Mouse (Mus musculus): ENCODE measurements around the gene Fbln2. TPM values are rescaled to one million over a fixed set of nuclear protein-coding genes. Genes with fewer than 3 reads are reported as not detected.

The Fbln2 gene
- polyA plus RNA-seq, 1 experiment from 2014 or later, result 126 TPM

GRCm38 (mm10) chr6:91279477-91279876 is 67.2 kb downstream of the Fbln2 start:
- Histone ChIP-seq H3K9me3 (no peaks in the 10 kb centered on the region), H3K4me3 (replicated peaks) (no peak overlapping the region), H3K4me2 (no peak overlapping the region), H3K36me3 (no peaks in the 10 kb centered on the region), H3K4me1 (replicated peaks) (peaks cover 5% of the 10 kb centered on the region), H3K9ac (replicated peaks) (no peak overlapping the region), H3K27me3 (peaks cover 30% of the 10 kb centered on the region), H3K27ac (no peak overlapping the region)
- ATAC-seq (ENCODE audit: insufficient number of reproducible peaks, insufficient read depth, low FRiP score, low TSS enrichment, low read depth), result no peak
- 25% methylated on average over 4 of the region's 4 CpGs for WGBS

- Histone ChIP-seq H3K27ac (no peak overlapping the region), H3K36me3 (no peaks in the 10 kb centered on the region), H3K9me3 (no peaks in the 10 kb centered on the region), H3K4me3 (replicated peaks) (no peak overlapping the region), H3K27me3 (peaks cover 47% of the 10 kb centered on the region), H3K9ac (replicated peaks) (no peak overlapping the region), H3K4me2 (no peak overlapping the region), H3K4me1 (replicated peaks) (peaks cover 15% of the 10 kb centered on the region)
- WGBS, result 6% methylated on average over 6 of the region's 6 CpGs
- ATAC-seq (ENCODE audit: insufficient number of reproducible peaks, insufficient read depth, low FRiP score, low TSS enrichment, low read depth), result no peak
Observed at GRCm38 (mm10) chr6:91281206-91281605, 69.0 kb downstream of the Fbln2 start.

DNA sequence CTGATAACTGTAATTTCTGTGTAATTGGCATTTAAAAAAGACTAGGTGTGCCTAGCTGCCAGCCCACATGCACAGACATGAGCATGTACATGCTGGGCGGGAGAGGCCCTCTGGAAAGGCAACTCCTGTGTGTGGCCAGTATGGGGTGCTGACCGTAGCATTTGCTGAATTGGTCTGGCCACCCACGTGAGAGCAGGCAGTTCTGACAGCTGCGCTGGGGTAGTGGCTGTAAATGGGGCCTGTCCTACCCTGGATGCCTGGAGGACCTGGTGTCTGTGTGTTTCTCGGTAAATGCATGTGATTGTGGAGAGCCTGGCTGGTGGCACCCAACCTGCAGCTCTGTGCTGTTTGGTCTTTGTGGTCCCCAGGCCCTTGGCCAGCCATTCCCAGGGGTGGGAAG is 69.5 kb downstream of the Fbln2 start:
- H3K27ac ChIP-seq, result no peak overlapping the region
- peaks cover 52% of the 10 kb centered on the region for H3K27me3 ChIP-seq
- no peak overlapping the region for H3K4me3 ChIP-seq (replicated peaks)
- WGBS, result 37% methylated on average over 5 of the region's 5 CpGs
- no peaks in the 10 kb centered on the region for H3K9me3 ChIP-seq
- H3K4me1 ChIP-seq (replicated peaks), result peaks cover 18% of the 10 kb centered on the region
- ATAC-seq (ENCODE audit: insufficient number of reproducible peaks, insufficient read depth, low FRiP score, low TSS enrichment, low read depth), result no peak
- no peak overlapping the region for H3K4me2 ChIP-seq
- H3K9ac ChIP-seq (replicated peaks), result no peak overlapping the region
- H3K36me3 ChIP-seq, result no peaks in the 10 kb centered on the region

DNA sequence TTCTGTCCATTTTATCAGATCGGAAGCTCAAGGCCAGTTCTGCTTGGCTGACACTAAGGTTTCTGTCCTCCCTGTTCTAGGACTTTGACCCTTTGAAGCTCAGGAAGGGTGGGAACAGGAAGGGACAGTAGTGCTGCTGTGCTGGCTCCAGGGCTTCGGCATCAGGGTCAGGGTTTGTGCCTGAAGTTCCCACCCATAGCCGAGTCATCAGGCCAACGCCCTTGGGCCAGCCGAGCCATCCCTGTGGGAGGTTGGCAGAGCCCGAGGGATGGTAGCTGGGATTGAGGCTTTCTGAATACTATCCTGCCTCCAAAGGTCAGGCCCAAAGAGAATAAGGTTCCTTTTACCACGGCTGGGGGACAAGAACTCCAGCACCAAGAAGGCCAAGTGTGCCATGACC is 70.8 kb downstream of the Fbln2 start:
- Histone ChIP-seq H3K4me3 (replicated peaks) (no peak overlapping the region), H3K27ac (no peak overlapping the region), H3K9ac (replicated peaks) (no peak overlapping the region), H3K4me1 (replicated peaks) (peaks cover 18% of the 10 kb centered on the region), H3K9me3 (no peaks in the 10 kb centered on the region), H3K27me3 (peaks cover 65% of the 10 kb centered on the region), H3K4me2 (no peak overlapping the region), H3K36me3 (no peaks in the 10 kb centered on the region)
- ATAC-seq (ENCODE audit: insufficient number of reproducible peaks, insufficient read depth, low FRiP score, low TSS enrichment, low read depth), result no peak
- WGBS, result 67% methylated on average over 7 of the region's 7 CpGs

GRCm38 (mm10) chr6:91284521-91285449 is 72.5 kb downstream of the Fbln2 start:
- peak; percentile 27; the same call in 1 of the 2 replicates for ATAC-seq (ENCODE audit: insufficient number of reproducible peaks, insufficient read depth, low FRiP score, low TSS enrichment, low read depth)
- H3K4me3 ChIP-seq (replicated peaks), result peak overlapping the region; percentile 32
- H3K9ac ChIP-seq (replicated peaks), result peak overlapping the region; percentile 37; the same call in 1 of the 2 replicates
- 7% methylated on average over 35 of the region's 35 CpGs for WGBS
- peaks cover 82% of the 10 kb centered on the region for H3K27me3 ChIP-seq
- H3K4me1 ChIP-seq (replicated peaks), result peaks cover 18% of the 10 kb centered on the region
- H3K9me3 ChIP-seq, result no peaks in the 10 kb centered on the region
- peak overlapping the region; percentile 57 for H3K4me2 ChIP-seq
- no peaks in the 10 kb centered on the region for H3K36me3 ChIP-seq
- no peak overlapping the region for H3K27ac ChIP-seq

GRCm38 (mm10) chr6:91285450-91285790 is 73.2 kb downstream of the Fbln2 start:
- H3K27ac ChIP-seq, result no peak overlapping the region
- 0% methylated on average over 28 of the region's 28 CpGs for WGBS
- H3K27me3 ChIP-seq, result peaks cover 86% of the 10 kb centered on the region
- H3K9ac ChIP-seq (replicated peaks), result peak overlapping the region; percentile 37; the same call in 1 of the 2 replicates
- peaks cover 18% of the 10 kb centered on the region for H3K4me1 ChIP-seq (replicated peaks)
- peak; percentile 46; the same call in 1 of the 2 replicates for ATAC-seq (ENCODE audit: insufficient number of reproducible peaks, insufficient read depth, low FRiP score, low TSS enrichment, low read depth)
- H3K36me3 ChIP-seq, result no peaks in the 10 kb centered on the region
- H3K4me2 ChIP-seq, result peak overlapping the region; percentile 57
- H3K9me3 ChIP-seq, result no peaks in the 10 kb centered on the region
- H3K4me3 ChIP-seq (replicated peaks), result peak overlapping the region; percentile 32

DNA sequence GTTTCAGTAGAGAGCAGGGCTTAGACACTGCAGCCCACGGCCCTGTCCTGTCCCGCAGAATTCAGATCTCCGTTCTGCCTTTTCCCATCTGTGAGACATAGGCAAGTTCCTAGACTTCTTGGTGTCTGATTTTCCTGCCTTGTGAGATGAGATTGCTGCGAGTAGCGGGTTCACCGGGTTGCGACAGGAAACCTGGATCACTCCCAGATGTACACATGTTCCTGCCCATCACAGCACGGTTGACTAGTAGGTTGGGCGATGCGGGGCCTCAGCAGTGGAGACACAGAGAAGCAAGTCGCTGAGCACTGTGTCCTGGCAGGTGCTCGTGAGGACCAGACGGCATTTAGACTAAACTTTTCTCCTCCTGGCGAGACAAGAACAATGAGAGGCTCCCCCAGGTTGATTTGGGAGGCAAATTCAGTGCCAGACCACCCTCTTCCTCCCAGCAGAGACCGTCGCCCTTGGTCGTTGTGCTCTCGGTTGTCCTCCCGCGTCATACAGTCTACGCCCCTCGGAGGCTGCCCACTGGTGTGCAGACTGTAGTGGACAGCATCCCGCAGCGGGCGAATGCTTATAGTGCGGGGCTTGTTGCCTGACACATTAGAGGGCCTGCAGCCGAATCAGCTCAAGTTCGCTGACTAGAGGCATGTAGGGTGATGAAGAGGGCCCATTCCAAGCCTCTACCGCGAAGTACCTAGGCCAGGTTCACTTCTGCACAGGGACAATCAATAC is 73.7 kb downstream of the Fbln2 start:
- H3K27ac ChIP-seq, result no peak overlapping the region
- peaks cover 18% of the 10 kb centered on the region for H3K4me1 ChIP-seq (replicated peaks)
- WGBS, result 33% methylated on average over 30 of the region's 30 CpGs
- no peak overlapping the region for H3K9ac ChIP-seq (replicated peaks)
- no peaks in the 10 kb centered on the region for H3K9me3 ChIP-seq
- H3K36me3 ChIP-seq, result no peaks in the 10 kb centered on the region
- H3K4me3 ChIP-seq (replicated peaks), result peak overlapping the region; percentile 32
- peak overlapping the region; percentile 57 for H3K4me2 ChIP-seq
- peaks cover 92% of the 10 kb centered on the region for H3K27me3 ChIP-seq
- ATAC-seq (ENCODE audit: insufficient number of reproducible peaks, insufficient read depth, low FRiP score, low TSS enrichment, low read depth), result no peak

- no peak for ATAC-seq (ENCODE audit: insufficient number of reproducible peaks, insufficient read depth, low FRiP score, low TSS enrichment, low read depth)
- WGBS, result 5% methylated on average over 15 of the region's 15 CpGs
Observed at GRCm38 (mm10) chr6:91286624-91287023, 74.4 kb downstream of the Fbln2 start.

DNA sequence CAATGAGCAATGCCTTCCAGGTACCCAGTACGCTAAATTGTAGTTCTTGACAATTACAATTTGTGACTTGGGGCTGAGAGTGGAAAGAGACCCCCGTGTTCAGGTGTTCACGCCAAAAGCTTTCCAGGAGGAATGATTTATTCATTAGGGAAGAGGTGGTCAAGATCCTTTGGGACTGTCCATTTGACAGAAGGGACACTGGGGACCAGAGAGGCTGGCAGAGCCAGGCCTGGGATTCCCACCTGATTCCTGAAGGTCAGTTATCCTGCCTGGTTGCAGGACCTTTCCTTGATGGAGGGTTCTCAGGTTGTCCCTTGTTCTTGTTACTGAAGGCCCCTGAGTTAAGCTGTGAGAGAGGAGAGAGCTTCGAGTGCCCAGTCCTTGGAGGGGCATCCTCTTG is 74.9 kb downstream of the Fbln2 start:
- no peak overlapping the region for H3K4me2 ChIP-seq
- no peak overlapping the region for H3K27ac ChIP-seq
- no peak for ATAC-seq (ENCODE audit: insufficient number of reproducible peaks, insufficient read depth, low FRiP score, low TSS enrichment, low read depth)
- H3K27me3 ChIP-seq, result peaks cover 91% of the 10 kb centered on the region
- H3K4me3 ChIP-seq (replicated peaks), result no peak overlapping the region
- H3K9ac ChIP-seq (replicated peaks), result no peak overlapping the region
- H3K9me3 ChIP-seq, result no peaks in the 10 kb centered on the region
- H3K4me1 ChIP-seq (replicated peaks), result peaks cover 18% of the 10 kb centered on the region
- H3K36me3 ChIP-seq, result no peaks in the 10 kb centered on the region
- 57% methylated on average over 4 of the region's 4 CpGs for WGBS

More at GRCm38 (mm10) chr6:91286624-91287023, 74.4 kb downstream of the Fbln2 start:
- Histone ChIP-seq H3K4me3 (replicated peaks) (no peak overlapping the region), H3K27ac (no peak overlapping the region), H3K9ac (replicated peaks) (no peak overlapping the region), H3K27me3 (peaks cover 97% of the 10 kb centered on the region), H3K9me3 (no peaks in the 10 kb centered on the region), H3K36me3 (no peaks in the 10 kb centered on the region), H3K4me1 (replicated peaks) (peaks cover 18% of the 10 kb centered on the region), H3K4me2 (no peak overlapping the region)

DNA sequence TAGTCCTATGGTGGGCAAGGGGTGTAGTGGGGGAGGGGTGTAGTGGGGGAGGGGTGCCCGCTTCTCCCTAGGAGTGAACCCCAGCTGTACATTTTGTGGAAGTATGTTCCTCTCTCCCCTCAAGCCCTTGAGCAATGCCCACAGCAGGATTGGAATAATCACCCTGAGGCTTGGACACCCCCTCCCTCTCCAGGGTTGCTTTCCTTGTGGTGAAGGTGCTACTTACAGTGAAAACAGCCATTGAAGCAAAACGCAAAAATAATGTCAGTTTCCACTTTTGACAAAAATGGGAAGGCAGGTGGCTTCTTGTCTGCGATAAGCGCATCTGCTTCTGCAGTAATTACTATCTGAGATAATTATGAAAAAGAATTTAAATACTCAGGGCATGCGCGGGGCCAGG is 75.4 kb downstream of the Fbln2 start:
- Histone ChIP-seq H3K27me3 (peaks cover 86% of the 10 kb centered on the region), H3K27ac (no peak overlapping the region), H3K36me3 (no peaks in the 10 kb centered on the region), H3K9ac (replicated peaks) (no peak overlapping the region), H3K9me3 (no peaks in the 10 kb centered on the region), H3K4me2 (no peak overlapping the region), H3K4me3 (replicated peaks) (no peak overlapping the region), H3K4me1 (replicated peaks) (peaks cover 18% of the 10 kb centered on the region)
- ATAC-seq (ENCODE audit: insufficient number of reproducible peaks, insufficient read depth, low FRiP score, low TSS enrichment, low read depth), result no peak
- WGBS, result 66% methylated on average over 6 of the region's 6 CpGs

DNA sequence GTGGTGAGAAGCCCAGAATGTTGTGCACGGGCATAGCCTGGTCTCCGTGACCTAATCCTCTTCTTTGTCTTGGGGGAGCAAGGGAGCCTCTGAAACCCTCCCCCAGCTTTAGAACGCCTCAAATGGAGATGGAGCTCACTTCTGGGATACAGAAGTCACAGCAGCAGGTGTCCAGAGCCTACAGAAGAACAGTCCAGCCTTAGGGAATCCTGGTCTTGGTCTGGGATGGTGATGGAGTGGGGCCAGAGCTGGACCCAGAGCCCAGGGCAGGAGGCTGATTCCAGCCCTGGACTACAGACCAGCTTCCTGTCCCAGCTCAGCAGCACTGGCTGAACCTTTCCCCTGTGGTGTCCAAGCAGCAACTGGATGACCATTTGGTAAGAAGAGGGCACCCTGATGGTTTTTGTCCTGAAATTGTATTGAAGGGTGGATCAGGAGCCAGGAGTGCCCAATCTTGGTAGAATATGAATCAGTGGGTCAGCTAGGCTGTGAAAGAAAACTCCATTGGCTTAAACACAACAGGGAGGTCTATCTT is 76.1 kb downstream of the Fbln2 start:
- H3K27me3 ChIP-seq, result peaks cover 80% of the 10 kb centered on the region
- no peak overlapping the region for H3K27ac ChIP-seq
- no peak overlapping the region for H3K4me3 ChIP-seq (replicated peaks)
- no peak for ATAC-seq (ENCODE audit: insufficient number of reproducible peaks, insufficient read depth, low FRiP score, low TSS enrichment, low read depth)
- peaks cover 18% of the 10 kb centered on the region for H3K4me1 ChIP-seq (replicated peaks)
- 54% methylated on average over 3 of the region's 3 CpGs for WGBS
- H3K9ac ChIP-seq (replicated peaks), result no peak overlapping the region
- no peak overlapping the region for H3K4me2 ChIP-seq
- H3K36me3 ChIP-seq, result no peaks in the 10 kb centered on the region
- H3K9me3 ChIP-seq, result no peaks in the 10 kb centered on the region
